Mouse (Mus musculus) neural tube, embryonic 12.5 days (tissue): ENCODE data around the gene Ncf1. TPM values are rescaled to one million over a fixed set of nuclear protein-coding genes. Genes with fewer than 3 reads are reported as not detected.
A peak's percentile ranks its signal among the peaks of the same experiment; 100 is the strongest.

ENCODE experiments used
- ATAC-seq: fragments of 200-750 bp; cut with Nextera tagmentation; 2 replicates; pipeline ENCODE4 v1.8.0; 2017; ENCODE audit warnings: low read depth, mild to moderate bottlenecking, moderate TSS enrichment, moderate library complexity; ENCODE audit not compliant: low FRiP score
- H3K27ac ChIP-seq: fragments of 300-500 bp; sonication (generic); 2 replicates; pipeline ENCODE4 v1.5.1; 2016
- H3K27me3 ChIP-seq: fragments of 300-500 bp; sonication (generic); replicated peaks from 2 replicates; pipeline ENCODE4 v1.6.1; 2016; ENCODE audit warnings: mild to moderate bottlenecking
- H3K36me3 ChIP-seq: fragments of 300-500 bp; sonication (generic); 2 replicates; pipeline ENCODE4 v1.6.1; 2016; ENCODE audit warnings: mild to moderate bottlenecking
- H3K4me1 ChIP-seq: fragments of 300-500 bp; sonication (generic); 2 replicates; pipeline ENCODE4 v1.6.1; 2016
- H3K4me2 ChIP-seq: fragments of 300-500 bp; sonication (generic); replicated peaks from 2 replicates; pipeline ENCODE4 v1.6.1; 2016; ENCODE audit warnings: mild to moderate bottlenecking
- H3K4me3 ChIP-seq: fragments of 300-500 bp; sonication (generic); 2 replicates; pipeline ENCODE4 v1.5.1; 2016
- H3K9ac ChIP-seq: fragments of 300-500 bp; sonication (generic); 2 replicates; pipeline ENCODE4 v1.6.1; 2016; ENCODE audit warnings: mild to moderate bottlenecking
- H3K9me3 ChIP-seq: fragments of 300-500 bp; sonication (generic); 2 replicates; pipeline ENCODE4 v1.6.1; 2016; ENCODE audit warnings: mild to moderate bottlenecking
- WGBS: fragments of 180-500 bp; shearing (Covaris S2); methylation state at CpG from one replicate; pipeline ENCODE4 v1.1.7; 2016; 5-methylcytosine and 5-hydroxymethylcytosine counted together
- polyA plus RNA-seq: library from polyadenylated mRNA; unstranded; fragments of >200 nt; fragmentation: Nextera tagmentation; extraction: Ambion mirVana; gene quantifications from 2 replicates; pipeline ENCODE4 v1.2.1, GENCODE M21; 2016

Gene Ncf1
- polyA plus RNA-seq, 1 experiment from 2014 or later, result 3.5 TPM

- Histone ChIP-seq H3K27me3 (no peaks in the 10 kb centered on the region), H3K4me3 (no peak overlapping the region), H3K9ac (no peak overlapping the region), H3K9me3 (no peaks in the 10 kb centered on the region), H3K27ac (no peak overlapping the region), H3K4me2 (no peak overlapping the region), H3K4me1 (0 out of 2 replicates have a peak, but pooled peaks cover 4% of the 10 kb centered on the region), H3K36me3 (peaks cover 100% of the 10 kb centered on the region)
- 86% methylated on average over 5 of the region's 5 CpGs for WGBS
- ATAC-seq, result no peak
These were observed 12.4 kb upstream of the Ncf1 start for GRCm38 (mm10) chr5:134241831-134242230.

DNA sequence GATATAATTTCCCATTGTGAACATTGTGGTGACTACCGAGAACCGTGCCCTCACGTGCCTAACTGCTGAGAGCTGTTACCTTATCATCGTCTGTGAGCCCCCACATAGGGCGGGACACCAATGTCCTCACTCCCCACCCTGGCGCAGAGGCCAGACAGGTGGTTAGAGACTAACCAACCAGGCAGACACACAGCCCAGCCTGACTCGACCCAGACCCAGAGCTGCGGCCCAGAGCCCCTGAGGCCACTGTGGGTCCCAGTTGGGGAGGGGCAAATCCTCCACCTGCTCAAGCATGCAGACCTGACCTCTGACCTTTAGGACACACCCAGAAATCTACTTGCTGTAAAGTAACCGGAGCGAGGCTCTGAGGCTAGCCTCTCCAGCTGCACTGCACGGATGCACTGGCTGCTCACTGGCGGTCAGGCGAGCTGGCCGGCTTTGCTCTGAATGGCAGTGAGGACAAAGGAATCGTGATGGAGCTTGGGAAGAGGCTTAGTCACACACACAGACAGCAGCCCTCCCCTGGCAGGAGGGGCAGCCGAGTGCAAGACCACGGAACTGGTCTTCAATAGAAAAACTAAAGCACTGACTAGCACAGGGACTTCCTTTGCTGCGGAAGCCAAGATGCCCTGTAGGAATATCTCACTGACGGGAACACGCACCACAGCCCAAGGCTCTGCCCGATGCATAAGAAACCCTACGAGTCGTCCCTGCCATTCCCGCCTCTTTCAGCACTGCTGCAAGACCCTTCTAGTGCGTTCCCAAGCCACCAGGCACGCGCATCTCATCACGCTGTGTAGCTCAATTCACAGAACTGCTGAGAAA lies 8.7 kb upstream of the Ncf1 start:
- Histone ChIP-seq H3K9me3 (no peaks in the 10 kb centered on the region), H3K27me3 (no peaks in the 10 kb centered on the region), H3K9ac (no peak overlapping the region), H3K4me1 (peaks cover 4% of the 10 kb centered on the region), H3K4me2 (no peak overlapping the region), H3K4me3 (no peak overlapping the region), H3K27ac (no peak overlapping the region; the same call in 1 of the 2 replicates), H3K36me3 (peaks cover 79% of the 10 kb centered on the region)
- 67% methylated on average over 28 of the region's 28 CpGs for WGBS
- ATAC-seq, result peak; percentile 48; the same call in 1 of the 2 replicates

GRCm38 (mm10) chr5:134237508-134237907 lies 8.1 kb upstream of the Ncf1 start:
- Histone ChIP-seq H3K4me2 (no peak overlapping the region), H3K9me3 (no peaks in the 10 kb centered on the region), H3K27me3 (no peaks in the 10 kb centered on the region), H3K27ac (no peak overlapping the region), H3K4me1 (peaks cover 8% of the 10 kb centered on the region), H3K9ac (no peak overlapping the region), H3K4me3 (no peak overlapping the region), H3K36me3 (peaks cover 73% of the 10 kb centered on the region)
- no peak for ATAC-seq
- WGBS, result 93% methylated on average over 11 of the region's 11 CpGs

- H3K27me3 ChIP-seq, result no peaks in the 10 kb centered on the region
- H3K9me3 ChIP-seq, result no peaks in the 10 kb centered on the region
- no peak overlapping the region for H3K4me3 ChIP-seq
- WGBS, result 86% methylated on average over 6 of the region's 6 CpGs
- H3K9ac ChIP-seq, result no peak overlapping the region
- H3K4me2 ChIP-seq, result no peak overlapping the region
- ATAC-seq, result no peak
- no peak overlapping the region for H3K27ac ChIP-seq
- H3K36me3 ChIP-seq, result peaks cover 65% of the 10 kb centered on the region
- peaks cover 11% of the 10 kb centered on the region for H3K4me1 ChIP-seq
These were observed 7.4 kb upstream of the Ncf1 start for GRCm38 (mm10) chr5:134236796-134237195.

- no peak overlapping the region for H3K27ac ChIP-seq
- no peak overlapping the region for H3K4me2 ChIP-seq
- 93% methylated on average over 3 of the region's 3 CpGs for WGBS
- H3K9me3 ChIP-seq, result no peaks in the 10 kb centered on the region
- no peak overlapping the region for H3K4me3 ChIP-seq
- no peak overlapping the region for H3K9ac ChIP-seq
- ATAC-seq, result no peak
- peaks cover 11% of the 10 kb centered on the region for H3K4me1 ChIP-seq
- H3K27me3 ChIP-seq, result no peaks in the 10 kb centered on the region
- peaks cover 60% of the 10 kb centered on the region for H3K36me3 ChIP-seq
These were observed 6.8 kb upstream of the Ncf1 start for GRCm38 (mm10) chr5:134236241-134236640.

- Histone ChIP-seq H3K4me1 (peaks cover 11% of the 10 kb centered on the region), H3K27ac (no peak overlapping the region), H3K4me3 (no peak overlapping the region), H3K36me3 (peaks cover 49% of the 10 kb centered on the region), H3K27me3 (no peaks in the 10 kb centered on the region), H3K9me3 (no peaks in the 10 kb centered on the region), H3K4me2 (no peak overlapping the region), H3K9ac (no peak overlapping the region)
- no peak for ATAC-seq
- 51% methylated on average over 6 of the region's 6 CpGs for WGBS
These were observed 5.7 kb upstream of the Ncf1 start for GRCm38 (mm10) chr5:134235111-134235510.

DNA sequence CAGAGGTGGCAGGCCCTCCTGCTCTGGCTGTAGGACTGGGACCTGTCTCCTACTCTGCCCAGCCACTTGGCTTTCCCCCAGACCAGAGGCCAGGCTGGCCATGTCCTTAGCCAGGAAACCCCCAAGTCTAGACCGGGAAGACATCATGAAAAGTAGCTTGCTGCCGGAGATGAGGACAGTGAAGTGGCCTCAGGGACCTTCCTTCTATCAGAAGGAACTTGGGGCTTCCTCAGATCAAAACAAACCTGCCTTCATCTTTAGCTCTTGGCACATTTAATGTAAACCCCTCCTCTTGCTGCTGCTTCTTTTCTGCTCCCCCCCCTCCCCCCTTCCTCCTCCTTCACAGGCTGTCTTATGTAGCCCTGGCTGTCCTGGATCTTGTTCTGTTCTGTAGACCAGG lies 4.8 kb upstream of the Ncf1 start:
- H3K9ac ChIP-seq, result no peak overlapping the region
- no peak overlapping the region for H3K4me2 ChIP-seq
- H3K4me3 ChIP-seq, result no peak overlapping the region
- no peak overlapping the region for H3K27ac ChIP-seq
- H3K27me3 ChIP-seq, result no peaks in the 10 kb centered on the region
- no peaks in the 10 kb centered on the region for H3K9me3 ChIP-seq
- peaks cover 40% of the 10 kb centered on the region for H3K36me3 ChIP-seq
- no peak for ATAC-seq
- WGBS, result 60% methylated on average over 2 of the region's 2 CpGs
- peaks cover 11% of the 10 kb centered on the region for H3K4me1 ChIP-seq

GRCm38 (mm10) chr5:134233244-134233651 lies 3.8 kb upstream of the Ncf1 start:
- Histone ChIP-seq H3K27me3 (no peaks in the 10 kb centered on the region), H3K4me1 (peaks cover 8% of the 10 kb centered on the region), H3K9ac (no peak overlapping the region), H3K27ac (no peak overlapping the region), H3K36me3 (peaks cover 30% of the 10 kb centered on the region), H3K4me2 (no peak overlapping the region), H3K4me3 (no peak overlapping the region), H3K9me3 (no peaks in the 10 kb centered on the region)
- no peak for ATAC-seq
- WGBS, result 46% methylated on average over 7 of the region's 7 CpGs

DNA sequence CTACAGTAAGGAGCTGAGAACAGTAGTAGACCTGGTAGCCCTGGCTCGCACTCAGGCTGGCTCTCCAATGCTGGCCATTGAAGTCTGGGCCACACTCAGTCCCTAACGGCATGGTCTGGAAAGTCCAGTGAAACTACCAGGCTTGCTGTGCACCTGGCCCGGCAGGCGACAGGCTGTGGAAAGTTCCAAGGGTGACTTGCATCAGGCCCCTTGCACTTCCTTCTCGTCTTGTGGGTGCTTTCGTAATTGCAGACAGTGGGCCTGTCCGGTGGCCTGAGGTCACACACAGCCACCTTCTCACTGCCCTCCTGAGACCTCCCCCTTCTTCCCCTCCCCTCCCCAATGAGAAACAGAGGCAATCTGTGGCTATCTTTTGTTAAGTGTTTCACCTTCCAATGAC lies 3.1 kb upstream of the Ncf1 start:
- no peak overlapping the region for H3K27ac ChIP-seq
- H3K4me3 ChIP-seq, result no peak overlapping the region
- no peaks in the 10 kb centered on the region for H3K27me3 ChIP-seq
- WGBS, result 13% methylated on average over 7 of the region's 7 CpGs
- no peak overlapping the region for H3K9ac ChIP-seq
- H3K9me3 ChIP-seq, result no peaks in the 10 kb centered on the region
- H3K36me3 ChIP-seq, result peaks cover 23% of the 10 kb centered on the region
- no peak for ATAC-seq
- H3K4me1 ChIP-seq, result peaks cover 7% of the 10 kb centered on the region
- H3K4me2 ChIP-seq, result no peak overlapping the region

- Histone ChIP-seq H3K36me3 (peaks cover 19% of the 10 kb centered on the region), H3K4me3 (no peak overlapping the region), H3K9ac (no peak overlapping the region), H3K4me1 (peaks cover 7% of the 10 kb centered on the region), H3K27ac (no peak overlapping the region), H3K4me2 (no peak overlapping the region), H3K27me3 (no peaks in the 10 kb centered on the region), H3K9me3 (no peaks in the 10 kb centered on the region)
- 68% methylated on average over 6 of the region's 6 CpGs for WGBS
- no peak for ATAC-seq
These were observed 2.7 kb upstream of the Ncf1 start for GRCm38 (mm10) chr5:134232111-134232510.

GRCm38 (mm10) chr5:134231376-134231775 lies 2.0 kb upstream of the Ncf1 start:
- no peaks in the 10 kb centered on the region for H3K27me3 ChIP-seq
- no peak overlapping the region for H3K4me3 ChIP-seq
- H3K4me2 ChIP-seq, result no peak overlapping the region
- no peak for ATAC-seq
- peaks cover 7% of the 10 kb centered on the region for H3K4me1 ChIP-seq
- H3K9ac ChIP-seq, result no peak overlapping the region
- H3K36me3 ChIP-seq, result peaks cover 11% of the 10 kb centered on the region
- H3K9me3 ChIP-seq, result no peaks in the 10 kb centered on the region
- no peak overlapping the region for H3K27ac ChIP-seq
- whole genome bisulfite sequencing, result 85% methylated on average over 5 of the region's 5 CpGs

- peaks cover 7% of the 10 kb centered on the region for H3K4me1 ChIP-seq
- no peak overlapping the region for H3K9ac ChIP-seq
- H3K4me2 ChIP-seq, result no peak overlapping the region
- H3K4me3 ChIP-seq, result no peak overlapping the region
- H3K27ac ChIP-seq, result no peak overlapping the region
- ATAC-seq, result no peak
- 81% methylated on average over 6 of the region's 6 CpGs for WGBS
- H3K27me3 ChIP-seq, result no peaks in the 10 kb centered on the region; the same call in 1 of the 2 replicates
- H3K9me3 ChIP-seq, result no peaks in the 10 kb centered on the region
- no peaks in the 10 kb centered on the region for H3K36me3 ChIP-seq
These were observed 1.2 kb downstream of the Ncf1 start for GRCm38 (mm10) chr5:134228249-134228638.
